Mouse (Mus musculus) right cerebral cortex, postnatal 36 days (tissue): ENCODE results near the gene 2310007B03Rik.

Source experiments
- DNase-seq, 2 experiments: peaks; one replicate each; pipeline ENCODE4 v3.0.0; 2022; ENCODE audit warnings: low spot score in 2 of 2, mixed read lengths in 1 of 2

Gene 2310007B03Rik

GRCm38 (mm10) chr1:93159566-93160500 lies 915 bp downstream of the 2310007B03Rik start:
- no peak for DNase-seq

DNA sequence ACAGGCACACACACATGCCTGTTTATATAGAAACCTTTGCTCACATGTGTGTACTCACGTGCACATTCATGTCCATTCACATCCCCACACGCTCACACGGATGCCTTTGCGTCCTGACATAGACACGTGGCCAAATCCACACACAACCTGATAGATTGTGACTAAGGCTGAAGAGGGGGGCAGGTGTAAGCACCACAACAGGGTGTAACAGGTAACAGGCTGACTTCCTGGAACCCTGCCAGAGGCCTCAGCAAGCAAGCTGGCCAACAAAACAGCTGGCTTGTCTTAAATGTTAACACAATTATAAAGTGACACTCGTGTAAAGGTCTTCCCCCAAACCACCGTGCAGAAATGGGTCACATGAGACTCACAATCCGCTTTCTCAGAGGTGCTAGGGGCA lies 1.8 kb downstream of the 2310007B03Rik start:
- DNase-seq = no peak

DNA sequence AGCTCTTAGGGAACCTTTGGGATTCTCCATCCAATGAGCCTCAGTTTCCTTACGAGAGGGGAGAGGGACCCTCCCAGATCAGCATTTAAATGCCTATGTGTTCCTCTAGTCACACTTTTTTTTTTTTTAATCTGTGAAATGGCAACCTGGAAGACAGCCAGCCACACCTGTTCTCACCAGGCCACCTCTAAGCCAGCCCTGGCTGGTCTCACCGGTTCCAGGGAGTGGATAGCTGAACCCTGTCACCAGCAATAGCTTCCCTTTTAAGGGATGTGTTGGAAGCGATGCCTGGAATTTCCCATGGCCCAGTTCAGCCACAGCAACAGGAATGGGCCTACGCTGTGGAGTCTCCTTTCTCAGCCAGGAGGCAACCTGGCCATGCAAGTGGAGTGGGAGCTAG lies 3.2 kb downstream of the 2310007B03Rik start:
- no peak for DNase-seq

DNA sequence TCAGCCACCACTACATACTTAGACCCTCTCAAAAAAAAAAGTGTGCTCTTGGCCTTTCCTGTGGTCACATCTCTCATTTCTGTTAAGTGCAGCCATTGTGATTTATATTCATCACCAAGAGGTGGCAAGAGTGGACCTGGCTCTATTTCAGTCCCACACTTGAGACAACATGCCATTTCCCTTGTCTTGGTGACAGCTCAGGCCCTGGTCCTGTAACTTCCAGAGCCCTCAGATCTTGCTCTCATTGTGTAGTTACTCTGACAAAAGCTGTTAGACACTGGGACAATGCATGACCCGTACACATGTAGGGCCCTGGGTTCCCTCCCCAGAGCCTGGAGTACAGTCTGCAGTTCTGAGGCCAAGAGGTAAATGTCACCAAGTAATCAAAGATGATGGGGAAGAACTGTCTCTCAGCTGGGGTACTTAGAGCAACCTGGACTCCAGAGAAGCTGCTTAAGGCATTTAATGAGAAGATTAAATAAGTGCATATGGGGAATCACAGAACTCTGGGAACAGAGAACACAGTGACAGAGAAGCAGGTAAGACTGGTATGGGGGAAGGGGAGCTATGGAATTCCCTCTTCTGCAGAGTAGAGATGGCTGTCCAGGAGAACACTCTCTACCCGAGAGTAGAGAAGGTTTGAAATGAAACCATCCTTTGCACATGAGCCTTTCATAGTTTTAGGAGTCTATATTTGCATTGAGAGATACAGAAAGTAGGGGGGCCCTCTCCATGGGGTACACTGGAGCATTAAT lies 9.7 kb downstream of the 2310007B03Rik start:
- DNase-seq = no peak

- no peak for DNase-seq
These were observed 16.6 kb downstream of the 2310007B03Rik start for GRCm38 (mm10) chr1:93144176-93144575.

DNA sequence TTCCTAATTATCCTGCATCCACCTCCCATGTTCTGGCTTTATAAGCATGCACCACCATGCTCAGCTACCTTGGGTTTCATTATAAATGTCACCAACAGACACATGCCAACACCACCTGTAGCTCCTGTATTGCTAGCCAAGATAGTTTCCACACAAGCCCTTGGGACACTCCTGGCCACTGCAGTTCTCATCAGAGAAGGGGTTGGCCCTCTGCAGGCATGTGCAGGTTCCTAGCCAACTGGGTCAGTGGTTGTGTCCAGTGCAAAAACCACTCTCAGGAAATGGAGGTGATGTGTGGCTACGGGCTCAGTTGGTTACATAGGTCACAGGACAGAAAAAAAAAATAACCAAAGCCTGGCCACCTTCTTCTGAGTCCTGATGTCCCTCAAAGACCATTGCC lies 17.9 kb downstream of the 2310007B03Rik start:
- DNase-seq = no peak

- peak in 1 of 2 experiments; percentile 26 for DNase-seq
These were observed 21.0 kb downstream of the 2310007B03Rik start for GRCm38 (mm10) chr1:93139713-93140112.

- no peak for DNase-seq
These were observed 22.2 kb downstream of the 2310007B03Rik start for GRCm38 (mm10) chr1:93138534-93138933.

DNA sequence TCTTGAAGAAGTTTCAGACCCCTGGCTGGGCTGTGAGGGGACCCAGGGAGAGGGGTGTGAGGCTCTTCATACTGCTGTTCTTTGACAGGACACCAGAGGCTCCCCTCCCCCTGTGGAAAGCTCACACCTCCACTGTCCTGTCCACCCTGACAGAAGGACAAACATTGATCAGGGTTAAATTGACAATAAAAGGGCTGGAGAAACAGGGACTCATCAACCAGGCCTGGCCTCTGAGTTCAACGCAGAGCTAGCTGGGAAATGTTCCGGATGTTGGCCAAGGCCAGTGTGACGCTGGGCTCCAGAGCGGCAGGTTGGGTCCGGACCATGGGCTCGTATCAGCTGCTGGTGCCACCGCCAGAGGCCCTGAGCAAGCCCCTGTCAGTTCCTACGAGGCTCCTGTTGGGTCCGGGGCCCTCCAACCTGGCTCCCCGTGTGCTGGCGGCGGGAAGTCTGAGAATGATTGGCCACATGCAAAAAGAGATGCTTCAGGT lies 25.7 kb downstream of the 2310007B03Rik start, which contains the start of gene Agxt:
Gene Agxt, plus strand, starts transcription at position 205 of the 491 bp plus-strand sequence.
- no peak for DNase-seq

DNA sequence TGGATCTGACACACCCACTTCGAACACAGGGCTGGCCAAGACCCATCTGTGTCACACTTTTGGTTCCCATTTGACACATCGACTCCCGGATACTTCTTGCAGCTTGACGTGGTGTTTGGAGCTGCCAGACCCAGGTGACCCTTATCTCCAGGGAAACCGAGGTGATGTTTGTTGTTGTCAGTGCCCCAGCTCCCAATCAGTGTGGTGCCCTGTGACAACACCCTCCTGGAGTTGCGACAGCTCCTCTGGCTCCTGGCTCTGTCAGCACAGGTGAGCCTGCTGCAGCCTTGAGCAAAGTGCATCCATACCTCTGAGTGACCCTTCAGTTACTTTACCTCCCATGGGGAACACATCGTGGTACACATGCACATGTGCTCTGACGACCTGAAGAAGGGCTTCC lies 28.1 kb downstream of the 2310007B03Rik start:
- DNase-seq = no peak

DNA sequence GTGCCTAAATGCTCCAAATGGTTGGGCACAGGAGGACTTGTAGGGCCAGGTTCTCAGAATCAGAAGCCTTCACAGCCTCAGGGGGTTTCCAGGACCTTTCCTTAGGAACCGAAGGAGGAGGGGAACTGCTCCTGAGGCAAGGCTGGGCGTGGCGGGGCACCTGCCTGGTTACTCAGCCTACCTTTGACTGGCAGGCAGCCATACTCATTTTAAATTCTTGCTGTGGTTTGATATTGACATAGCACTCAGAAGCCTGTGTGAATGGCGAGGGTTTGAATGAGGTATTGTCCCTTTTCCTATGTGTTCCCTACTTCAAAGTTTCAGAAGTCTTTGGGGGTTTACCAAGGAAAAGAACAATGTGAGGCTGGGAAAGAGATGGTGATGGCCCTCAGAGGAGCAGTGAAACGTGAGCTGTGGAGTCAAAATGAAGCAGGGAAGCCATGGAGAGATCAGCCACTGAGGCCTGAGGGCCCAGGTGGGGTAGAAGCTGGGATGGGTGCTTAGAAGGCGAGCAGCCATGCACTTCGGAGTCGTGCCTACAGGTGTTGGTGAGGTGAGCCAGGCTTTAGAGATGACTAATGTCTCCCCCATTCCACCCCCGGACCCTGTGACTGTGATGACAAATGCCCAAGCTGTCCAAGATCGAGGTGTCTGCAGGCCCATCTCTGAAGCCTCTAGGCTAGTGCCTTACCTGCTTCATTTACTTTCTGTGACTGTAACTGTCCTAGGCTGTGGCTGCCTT lies 30.3 kb downstream of the 2310007B03Rik start:
- DNase-seq = no peak

GRCm38 (mm10) chr1:93128710-93129349 lies 31.9 kb downstream of the 2310007B03Rik start:
- peak; percentile 50 to 59 for DNase-seq

DNA sequence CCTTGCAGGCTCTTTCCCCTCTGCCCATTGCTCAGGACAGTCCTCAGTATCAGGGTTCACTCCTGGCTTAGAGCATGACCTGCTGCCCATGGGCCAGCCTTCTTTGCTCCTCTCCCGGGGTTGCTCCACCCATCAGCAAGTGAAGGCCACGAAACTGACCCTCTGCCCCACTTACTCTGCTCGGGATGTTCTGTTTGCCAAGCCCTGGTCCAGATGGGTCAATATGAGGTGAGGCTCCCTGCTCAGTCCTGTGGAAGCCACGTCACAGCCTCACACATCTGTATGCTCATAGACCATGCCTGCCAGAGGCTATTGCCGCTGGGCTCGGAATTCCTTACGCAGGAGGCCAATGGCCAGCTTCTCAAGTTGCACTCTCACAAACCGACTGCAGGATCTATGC lies 32.5 kb downstream of the 2310007B03Rik start:
- no peak for DNase-seq

DNA sequence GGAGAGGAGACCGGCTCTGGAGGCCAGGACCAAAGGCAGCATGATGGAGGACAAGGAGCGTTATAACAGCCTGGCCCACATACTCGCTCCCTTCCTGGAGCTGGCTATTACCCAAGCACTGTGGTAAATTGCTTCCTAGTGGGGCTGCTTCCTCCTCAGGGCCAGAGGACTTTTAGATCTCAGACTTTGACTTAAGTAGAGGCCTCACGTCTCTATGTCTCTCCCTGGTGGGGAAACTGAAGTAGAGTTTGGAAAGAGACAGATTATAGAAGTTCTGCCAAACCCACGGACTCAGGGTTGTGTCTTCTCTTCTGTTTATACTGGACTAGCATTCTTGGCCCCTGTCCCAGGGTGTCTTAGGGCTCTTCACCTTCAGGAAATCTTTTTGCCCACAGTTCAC lies 35.5 kb downstream of the 2310007B03Rik start:
- DNase-seq = no peak

DNA sequence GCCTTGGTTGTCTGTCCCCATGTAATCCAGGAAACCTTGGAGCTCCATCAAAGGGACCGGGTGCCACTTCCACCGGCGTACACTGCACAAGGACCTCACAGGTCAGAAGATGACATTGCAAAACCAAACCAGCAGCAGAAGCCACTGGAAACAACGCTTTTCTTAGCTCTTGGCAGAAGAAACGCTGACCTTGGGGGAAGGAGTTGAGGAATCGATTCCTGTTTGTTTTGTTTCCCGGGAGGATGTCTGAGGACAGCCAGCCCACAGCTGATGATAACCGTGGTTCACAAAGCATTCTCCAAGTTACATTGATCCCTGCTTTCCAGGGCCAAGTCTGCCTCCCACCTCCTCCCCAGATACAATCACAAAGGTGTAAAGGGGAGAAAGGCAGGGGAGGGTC lies 36.7 kb downstream of the 2310007B03Rik start:
- no peak for DNase-seq

GRCm38 (mm10) chr1:93123179-93123854 lies 37.4 kb downstream of the 2310007B03Rik start:
- no peak for DNase-seq

DNA sequence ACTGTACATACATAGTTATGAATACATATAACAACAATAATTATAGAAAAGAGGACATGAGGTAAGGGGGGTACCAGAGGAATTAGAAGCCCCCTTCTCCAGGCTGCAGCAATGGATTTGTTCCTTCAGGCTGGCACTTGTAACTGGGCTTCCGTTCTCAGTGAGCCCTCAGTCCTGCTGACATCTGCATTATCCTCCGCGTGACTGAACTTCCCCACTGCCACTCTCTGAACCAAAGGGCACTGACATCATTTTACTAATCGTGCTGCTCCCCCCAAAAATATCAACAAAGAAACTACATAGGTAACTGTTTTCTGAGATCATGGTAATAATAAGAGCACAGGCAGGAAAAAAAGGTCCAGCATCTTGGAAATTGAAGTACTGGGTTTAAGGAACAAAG lies 41.9 kb downstream of the 2310007B03Rik start:
- no peak for DNase-seq

GRCm38 (mm10) chr1:93115471-93115870 lies 45.3 kb downstream of the 2310007B03Rik start:
- no peak for DNase-seq

DNA sequence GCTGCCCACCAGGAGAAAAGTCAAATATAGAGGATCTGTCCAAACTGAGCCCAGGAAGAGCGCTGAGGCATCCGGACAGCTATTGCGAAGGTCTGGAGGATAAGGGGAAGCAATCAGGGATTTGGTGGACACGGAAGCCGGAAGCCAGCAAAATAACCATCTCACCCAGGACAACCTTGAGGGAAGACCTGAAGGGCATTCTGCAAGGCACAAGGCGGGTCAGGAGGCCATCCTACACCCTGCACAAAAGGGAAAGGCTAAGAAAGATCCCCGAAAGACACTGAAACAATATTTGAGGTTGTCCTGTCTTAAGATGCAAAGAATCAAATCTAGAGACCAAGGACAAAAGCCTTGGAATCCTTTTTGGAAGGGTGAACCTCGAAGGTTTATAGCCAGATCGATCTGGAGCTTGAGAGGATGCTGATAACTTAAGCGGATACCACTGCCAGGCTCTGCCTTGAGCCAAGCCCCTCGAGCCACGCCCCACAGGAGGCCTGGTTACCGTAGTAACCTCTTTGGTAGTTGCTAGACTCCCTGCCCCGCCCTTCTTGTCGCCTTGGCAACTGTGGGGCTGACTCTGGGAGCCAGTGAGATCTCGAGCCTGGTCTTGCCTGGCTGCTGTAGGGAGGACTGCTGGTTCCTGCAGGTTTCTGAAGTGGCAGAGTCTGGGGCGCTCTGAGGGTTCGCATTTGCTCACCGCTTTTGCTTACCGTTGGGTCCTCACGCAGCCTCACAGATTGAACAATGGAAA lies 45.9 kb downstream of the 2310007B03Rik start:
- peak; percentile 78 to 86 for DNase-seq

DNA sequence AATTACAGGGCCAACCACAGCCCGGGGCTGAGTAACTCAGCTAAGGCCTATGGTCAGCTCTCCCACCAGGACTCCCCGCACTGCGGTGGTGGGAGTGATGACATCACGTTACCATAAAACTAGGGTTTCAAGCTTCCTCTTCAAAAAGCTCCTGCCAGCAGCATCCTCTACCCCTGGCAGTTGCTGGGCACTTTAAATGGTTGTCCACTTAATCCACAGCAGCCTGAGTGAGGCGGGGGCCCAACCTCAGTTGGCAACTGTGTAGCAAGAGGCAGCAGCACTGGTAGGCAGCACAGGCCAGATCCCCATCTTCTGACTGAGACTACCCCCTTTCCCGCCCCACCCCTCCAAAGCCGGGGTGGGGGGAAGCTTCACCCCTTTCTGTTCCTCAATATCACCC lies 58.0 kb downstream of the 2310007B03Rik start:
- no peak for DNase-seq
